Mouse (Mus musculus) adrenal gland, adult (tissue): ENCODE measurements around the gene Ripor3.

Source experiments
- DNase-seq, 2 experiments: peaks; one replicate each; pipeline ENCODE4 v3.0.0; 2022 to 2023; ENCODE audit warnings: low spot score in 1 of 2; ENCODE audit not compliant: inconsistent age in 2 of 2

Gene Ripor3

GRCm38 (mm10) chr2:168031842-168032241 lies 21.4 kb upstream of the Ripor3 start:
- no peak for DNase-seq

- DNase-seq = no peak
Observed at GRCm38 (mm10) chr2:168028376-168028775, 18.0 kb upstream of the Ripor3 start.

GRCm38 (mm10) chr2:168026467-168026866 lies 16.0 kb upstream of the Ripor3 start:
- no peak for DNase-seq

- no peak for DNase-seq
Observed at GRCm38 (mm10) chr2:168025882-168026281, 15.5 kb upstream of the Ripor3 start.

GRCm38 (mm10) chr2:168025174-168025573 lies 14.8 kb upstream of the Ripor3 start:
- DNase-seq = no peak

- no peak for DNase-seq
Observed at GRCm38 (mm10) chr2:168023763-168024402, 13.5 kb upstream of the Ripor3 start.

- DNase-seq = peak; percentile 30 to 70
Observed at GRCm38 (mm10) chr2:168019201-168019715, 8.8 kb upstream of the Ripor3 start.

- peak; percentile 55 to 88 for DNase-seq
Observed at GRCm38 (mm10) chr2:168016951-168017391, 6.6 kb upstream of the Ripor3 start.

- no peak for DNase-seq
Observed at GRCm38 (mm10) chr2:168010893-168011292, 475 bp upstream of the Ripor3 start.

- DNase-seq = no peak
Observed at GRCm38 (mm10) chr2:168008132-168008531, 2.3 kb downstream of the Ripor3 start.

- DNase-seq = no peak
Observed at GRCm38 (mm10) chr2:168006489-168006888, 3.9 kb downstream of the Ripor3 start.

- peak in 1 of 2 experiments; percentile 21 for DNase-seq
Observed at GRCm38 (mm10) chr2:168005616-168006015, 4.8 kb downstream of the Ripor3 start.

- no peak for DNase-seq
Observed at GRCm38 (mm10) chr2:168005005-168005404, 5.4 kb downstream of the Ripor3 start.

- no peak for DNase-seq
Observed at GRCm38 (mm10) chr2:168004369-168004768, 6.0 kb downstream of the Ripor3 start.

- no peak for DNase-seq
Observed at GRCm38 (mm10) chr2:168003431-168003830, 7.0 kb downstream of the Ripor3 start.

GRCm38 (mm10) chr2:168002884-168003283 lies 7.5 kb downstream of the Ripor3 start:
- no peak for DNase-seq

- no peak for DNase-seq
Observed at GRCm38 (mm10) chr2:168002188-168002587, 8.2 kb downstream of the Ripor3 start.

GRCm38 (mm10) chr2:167999145-167999743 lies 11.2 kb downstream of the Ripor3 start:
- DNase-seq = no peak

- no peak for DNase-seq
Observed at GRCm38 (mm10) chr2:167997562-167997961, 12.9 kb downstream of the Ripor3 start.

GRCm38 (mm10) chr2:167996672-167997215 lies 13.7 kb downstream of the Ripor3 start:
- DNase-seq = no peak

- no peak for DNase-seq
Observed at GRCm38 (mm10) chr2:167995870-167996635, 14.4 kb downstream of the Ripor3 start.
